Mouse (Mus musculus) midbrain, embryonic 14.5 days (tissue): Measurements from ENCODE around the gene Lzic. TPM values are rescaled to one million over a fixed set of nuclear protein-coding genes. Genes with fewer than 3 reads are reported as not detected.

Experiments
- ATAC-seq: fragments of 200-750 bp; cut with Nextera tagmentation; 2 replicates; pipeline ENCODE4 v1.8.0; 2017; ENCODE audit warnings: moderate number of reproducible peaks, moderate library complexity; ENCODE audit not compliant: low FRiP score, low TSS enrichment
- DNase-seq: peaks from one replicate; pipeline ENCODE4 v3.0.0-alpha.2; 2015
- H3K27ac ChIP-seq: fragments of 300-500 bp; sonication (generic); replicated peaks from 2 replicates; pipeline ENCODE4 v1.5.1; 2014; ENCODE audit warnings: mild to moderate bottlenecking, low read depth, low read length, moderate library complexity
- H3K27me3 ChIP-seq: fragments of 300-500 bp; sonication (generic); 2 replicates; pipeline ENCODE4 v1.6.1; 2014; ENCODE audit warnings: low read length, control low read depth, mixed read lengths; ENCODE audit not compliant: control insufficient read depth, insufficient read depth
- H3K36me3 ChIP-seq: fragments of 300-500 bp; sonication (generic); 2 replicates; pipeline ENCODE4 v1.6.1; 2014; ENCODE audit warnings: low read length, control low read depth; ENCODE audit not compliant: control insufficient read depth, insufficient read depth
- H3K4me1 ChIP-seq: fragments of 300-500 bp; sonication (generic); 2 replicates; pipeline ENCODE4 v1.6.1; 2014; ENCODE audit warnings: mild to moderate bottlenecking, antibody characterized with exemption, low read length, control low read depth; ENCODE audit not compliant: control insufficient read depth, insufficient read depth
- H3K4me2 ChIP-seq: fragments of 300-500 bp; sonication (generic); 2 replicates; pipeline ENCODE4 v1.6.1; 2014; ENCODE audit warnings: mild to moderate bottlenecking, low read length, moderate library complexity
- H3K4me3 ChIP-seq: fragments of 300-500 bp; sonication (generic); replicated peaks from 2 replicates; pipeline ENCODE4 v1.5.1; 2014; ENCODE audit warnings: low read depth, low read length
- H3K9ac ChIP-seq: fragments of 300-500 bp; sonication (generic); replicated peaks from 2 replicates; pipeline ENCODE4 v1.6.1; 2014; ENCODE audit warnings: mild to moderate bottlenecking, low read length, moderate library complexity
- H3K9me3 ChIP-seq: fragments of 300-500 bp; sonication (generic); 2 replicates; pipeline ENCODE4 v1.6.1; 2016; ENCODE audit warnings: low read length, control low read depth, mixed read lengths; ENCODE audit not compliant: control insufficient read depth
- WGBS: fragments of 180-500 bp; shearing (Covaris S2); extraction: QIAGEN DNeasy Blood & Tissue Kit; methylation state at CpG from one replicate; pipeline ENCODE4 v1.1.7; 2014; 5-methylcytosine and 5-hydroxymethylcytosine counted together
- polyA plus RNA-seq: library from polyadenylated mRNA; unstranded; fragments of >200 nt; fragmentation: Nextera tagmentation; extraction: Ambion mirVana; gene quantifications from 2 replicates; pipeline ENCODE4 v1.2.1, GENCODE M21; 2014

Lzic gene
- polyA plus RNA-seq, 1 experiment from 2014 or later: 49.7 TPM

DNA sequence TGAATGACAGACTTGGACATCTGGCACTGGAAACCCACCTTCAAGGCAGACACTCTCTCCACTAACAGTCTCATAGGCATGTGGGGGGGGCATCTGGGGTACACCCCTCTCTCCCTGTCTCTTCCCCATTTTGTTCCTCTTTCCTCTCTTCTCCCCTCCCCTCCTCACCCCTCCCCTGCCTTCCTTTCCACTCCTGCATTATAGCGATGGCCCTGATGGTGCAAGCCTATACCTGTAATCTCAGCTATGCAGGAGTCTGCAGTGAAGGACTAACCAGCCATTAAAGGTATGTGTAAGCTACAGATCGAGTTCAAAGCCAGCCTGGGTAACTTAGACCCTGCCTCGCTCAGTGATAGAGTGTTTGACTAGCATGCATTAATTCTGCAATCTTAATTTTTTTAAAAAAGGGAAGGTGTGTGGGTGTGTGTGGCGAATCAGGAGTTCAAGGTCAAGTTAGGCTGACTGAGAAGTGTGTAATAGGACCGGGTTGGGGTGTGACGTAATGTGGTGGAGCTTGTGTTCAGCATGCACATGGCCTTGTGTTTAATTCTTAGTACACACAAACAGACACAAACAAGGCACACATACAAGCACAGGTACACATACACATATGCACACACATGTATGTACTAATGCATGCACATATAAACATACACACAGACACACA lies 22.6 kb upstream of the Lzic start:
- H3K27ac ChIP-seq: no peak overlapping the region
- no peak overlapping the region for H3K4me2 ChIP-seq
- ATAC-seq (no peak), DNase-seq (no peak)
- no peak overlapping the region for H3K4me3 ChIP-seq
- no peaks in the 10 kb centered on the region for H3K4me1 ChIP-seq
- H3K27me3 ChIP-seq: no peaks in the 10 kb centered on the region
- no peak overlapping the region for H3K9ac ChIP-seq
- WGBS: 78% methylated on average over 6 of the region's 6 CpGs
- 0 out of 2 replicates have a peak, but pooled peaks cover 4% of the 10 kb centered on the region for H3K36me3 ChIP-seq
- H3K9me3 ChIP-seq: no peaks in the 10 kb centered on the region

- no peak for DNase-seq
- no peak overlapping the region for H3K4me3 ChIP-seq
Measured at GRCm38 (mm10) chr4:149463435-149463950, 21.5 kb upstream of the Lzic start.

GRCm38 (mm10) chr4:149469557-149469956 lies 15.5 kb upstream of the Lzic start:
- Histone ChIP-seq H3K4me2 (no peak overlapping the region), H3K27me3 (no peaks in the 10 kb centered on the region), H3K36me3 (peaks cover 20% of the 10 kb centered on the region; the same call in 1 of the 2 replicates), H3K27ac (no peak overlapping the region), H3K9ac (no peak overlapping the region), H3K4me1 (no peaks in the 10 kb centered on the region), H3K9me3 (no peaks in the 10 kb centered on the region), H3K4me3 (no peak overlapping the region)
- 93% methylated on average over 3 of the region's 3 CpGs for WGBS
- no peak for ATAC-seq
- DNase-seq: no peak

More at GRCm38 (mm10) chr4:149463435-149463950, 21.5 kb upstream of the Lzic start:
- no peak overlapping the region for H3K4me2 ChIP-seq
- 84% methylated on average over 6 of the region's 6 CpGs for WGBS
- no peak for ATAC-seq
- H3K9me3 ChIP-seq: no peaks in the 10 kb centered on the region
- H3K4me1 ChIP-seq: no peaks in the 10 kb centered on the region
- no peaks in the 10 kb centered on the region for H3K27me3 ChIP-seq
- no peak overlapping the region for H3K27ac ChIP-seq
- H3K9ac ChIP-seq: no peak overlapping the region
- peaks cover 7% of the 10 kb centered on the region; the same call in 1 of the 2 replicates for H3K36me3 ChIP-seq

DNA sequence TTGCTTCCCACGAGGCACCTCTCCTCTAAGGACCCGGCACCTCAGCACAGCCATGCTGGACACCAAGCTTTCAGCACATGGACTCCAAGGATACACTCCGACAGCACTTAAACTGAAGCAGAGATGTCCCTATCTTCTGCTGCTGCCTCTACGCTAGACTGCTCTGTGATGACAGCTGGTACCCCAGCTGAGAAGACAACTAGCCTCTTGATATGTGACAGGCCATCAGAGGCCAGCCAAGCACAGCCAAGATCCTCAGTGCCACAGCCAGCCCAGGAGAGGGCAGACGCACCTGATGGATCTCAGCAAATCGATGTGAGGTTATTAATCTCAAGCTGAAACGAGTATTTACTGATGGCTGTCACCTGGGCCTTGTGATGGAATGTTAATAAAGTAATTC lies 9.9 kb upstream of the Lzic start:
- Histone ChIP-seq H3K4me1 (no peaks in the 10 kb centered on the region), H3K4me3 (no peak overlapping the region), H3K9ac (no peak overlapping the region), H3K36me3 (peaks cover 6% of the 10 kb centered on the region; the same call in 1 of the 2 replicates), H3K27me3 (no peaks in the 10 kb centered on the region), H3K4me2 (no peak overlapping the region), H3K9me3 (no peaks in the 10 kb centered on the region), H3K27ac (no peak overlapping the region)
- DNase-seq (no peak), ATAC-seq (no peak)
- WGBS: 86% methylated on average over 7 of the region's 7 CpGs

- Histone ChIP-seq H3K9ac (no peak within 1 kb of the TSS), H3K4me1 (no peaks in the 10 kb centered on the region), H3K9me3 (no peaks in the 10 kb centered on the region), H3K36me3 (peaks cover 6% of the 10 kb centered on the region; the same call in 1 of the 2 replicates), H3K27me3 (no peaks in the 10 kb centered on the region), H3K4me3 (no peak within 1 kb of the TSS), H3K27ac (no peak within 1 kb of the TSS), H3K4me2 (no peak within 1 kb of the TSS)
- WGBS: 88% methylated on average over 11 of the region's 11 CpGs
- no peak for DNase-seq
- no peak for ATAC-seq
Measured at GRCm38 (mm10) chr4:149477078-149477477, 8.0 kb upstream of the Lzic start, which contains the start of gene Tmem274. Tmem274 (plus strand) TSS chr4:149477378.

GRCm38 (mm10) chr4:149484566-149484965 lies 463 bp upstream of the Lzic start:
- no peak for DNase-seq
- peak overlapping the region; percentile 70 for H3K27ac ChIP-seq
- H3K36me3 ChIP-seq: peaks cover 24% of the 10 kb centered on the region

GRCm38 (mm10) chr4:149485825-149486206 lies 787 bp downstream of the Lzic start:
- H3K4me2 ChIP-seq: peak overlapping the region; percentile 60
- peak overlapping the region; percentile 72 for H3K9ac ChIP-seq
- H3K4me3 ChIP-seq: peak overlapping the region; percentile 71
- DNase-seq (peak; percentile 65), ATAC-seq (no peak)
- no peaks in the 10 kb centered on the region for H3K9me3 ChIP-seq
- 2% methylated on average over 10 of the region's 10 CpGs for WGBS
- peaks cover 13% of the 10 kb centered on the region for H3K4me1 ChIP-seq
- H3K27me3 ChIP-seq: no peaks in the 10 kb centered on the region
- peaks cover 30% of the 10 kb centered on the region for H3K36me3 ChIP-seq
- H3K27ac ChIP-seq: no peak overlapping the region

More at GRCm38 (mm10) chr4:149484566-149484965, 463 bp upstream of the Lzic start:
- Histone ChIP-seq H3K4me3 (peak overlapping the region; percentile 71), H3K9ac (peak overlapping the region; percentile 72), H3K27me3 (no peaks in the 10 kb centered on the region), H3K9me3 (no peaks in the 10 kb centered on the region), H3K4me2 (peak overlapping the region; percentile 60), H3K4me1 (peaks cover 13% of the 10 kb centered on the region)
- 47% methylated on average over 3 of the region's 3 CpGs for WGBS
- ATAC-seq: no peak

- Histone ChIP-seq H3K4me1 (peaks cover 13% of the 10 kb centered on the region), H3K4me2 (no peak overlapping the region), H3K36me3 (peaks cover 44% of the 10 kb centered on the region), H3K27me3 (no peaks in the 10 kb centered on the region), H3K27ac (no peak overlapping the region), H3K4me3 (no peak overlapping the region), H3K9me3 (no peaks in the 10 kb centered on the region), H3K9ac (no peak overlapping the region)
- no peak for ATAC-seq
- 97% methylated on average over 12 of the region's 12 CpGs for WGBS
- DNase-seq: no peak
Measured at GRCm38 (mm10) chr4:149487729-149488128, 2.7 kb downstream of the Lzic start.
